Mouse (Mus musculus) MEL (cell line): ENCODE measurements around the gene Senp3. TPM values are rescaled to one million over a fixed set of nuclear protein-coding genes. Genes with fewer than 3 reads are reported as not detected.

Experiments
- DNase-seq: peaks from one replicate; pipeline ENCODE4 v3.0.0; 2011; ENCODE audit warnings: low read depth, low spot score
- H3K27ac ChIP-seq: 2 replicates; pipeline ENCODE4 v1.5.1; 2012; ENCODE audit warnings: low read depth, mild to moderate bottlenecking, control low read depth, low read length, moderate library complexity; ENCODE audit not compliant: control insufficient read depth
- H3K27me3 ChIP-seq, 2 experiments: fragments of 150-350 bp in 1 of 2; sonication (generic) in 1 of 2; 2 replicates each; pipeline ENCODE4 v1.6.1; 2012; ENCODE audit warnings: low read length in 2 of 2, mild to moderate bottlenecking in 2 of 2, improper control_type of control experiment in 1 of 2, moderate library complexity in 1 of 2; ENCODE audit not compliant: insufficient read depth in 2 of 2, control insufficient read depth in 1 of 2
- H3K36me3 ChIP-seq, 2 experiments: 2 replicates each; pipeline ENCODE4 v1.6.1; 2012 to 2014; ENCODE audit warnings: low read length in 2 of 2, improper control_type of control experiment in 1 of 2, inconsistent platforms in 1 of 2, mild to moderate bottlenecking in 1 of 2; ENCODE audit not compliant: insufficient read depth in 2 of 2, control insufficient read depth in 1 of 2
- H3K4me1 ChIP-seq, 2 experiments: fragments of 150-350 bp in 1 of 2; sonication (generic) in 1 of 2; 2 replicates each; pipeline ENCODE4 v1.6.1; 2012; ENCODE audit warnings: low read length in 2 of 2, improper control_type of control experiment in 1 of 2, mild to moderate bottlenecking in 1 of 2; ENCODE audit not compliant: insufficient read depth in 2 of 2, control insufficient read depth in 1 of 2
- H3K4me3 ChIP-seq, 2 experiments: fragments of 150-350 bp in 1 of 2; sonication (generic) in 1 of 2; 2 replicates each; pipeline ENCODE4 v1.5.1; 2012; ENCODE audit warnings: low read depth in 2 of 2, low read length in 2 of 2, mild to moderate bottlenecking in 2 of 2, moderate library complexity in 2 of 2, control low read depth in 1 of 2, improper control_type of control experiment in 1 of 2; ENCODE audit not compliant: control insufficient read depth in 1 of 2, insufficient read depth in 1 of 2
- H3K79me2 ChIP-seq: 2 replicates; pipeline ENCODE4 v1.6.1; 2012; ENCODE audit warnings: mild to moderate bottlenecking, low read length, moderate library complexity; ENCODE audit not compliant: control insufficient read depth, poor library complexity, insufficient read depth
- H3K9ac ChIP-seq: 2 replicates; pipeline ENCODE4 v1.6.1; 2012; ENCODE audit warnings: low read depth, mild to moderate bottlenecking, control low read depth, low read length, moderate library complexity; ENCODE audit not compliant: control insufficient read depth, poor library complexity, severe bottlenecking
- H3K9me3 ChIP-seq: fragments of 150-350 bp; sonication (generic); replicated peaks from 2 replicates; pipeline ENCODE4 v1.6.1; 2012; ENCODE audit warnings: mild to moderate bottlenecking, low read length, improper control_type of control experiment, moderate library complexity; ENCODE audit not compliant: insufficient read depth
- GABPA ChIP-seq: IDR thresholded peaks from 2 replicates; pipeline ENCODE4 v1.6.1; 2012; ENCODE audit warnings: low read depth, mild to moderate bottlenecking, inconsistent platforms, low read length, improper control_type of control experiment, moderate library complexity
- KAT2A ChIP-seq: conservative IDR thresholded peaks from 2 replicates; pipeline ENCODE4 v1.6.1; 2012; ENCODE audit warnings: low read depth, low read length, improper control_type of control experiment, inconsistent platforms
- MYC ChIP-seq: IDR thresholded peaks from 2 replicates; pipeline ENCODE4 v1.6.1; 2011; ENCODE audit warnings: low read depth, mild to moderate bottlenecking, low read length, improper control_type of control experiment, moderate library complexity
- NRF1 ChIP-seq: IDR thresholded peaks from 2 replicates; pipeline ENCODE4 v1.6.1; 2014; ENCODE audit warnings: low read depth, mild to moderate bottlenecking, inconsistent platforms, low read length, improper control_type of control experiment, moderate library complexity; ENCODE audit not compliant: poor library complexity, insufficient read depth, severe bottlenecking
- POLR2AphosphoS5 ChIP-seq: IDR thresholded peaks from 2 replicates; pipeline ENCODE4 v1.6.1; 2012; ENCODE audit warnings: low read depth, borderline replicate concordance, mild to moderate bottlenecking, inconsistent platforms, low read length, moderate library complexity, mixed read lengths
- RAD21 ChIP-seq: IDR thresholded peaks from 2 replicates; pipeline ENCODE4 v1.6.1; 2011; ENCODE audit warnings: mild to moderate bottlenecking, low read depth, low read length, improper control_type of control experiment
- SIN3A ChIP-seq: IDR thresholded peaks from 2 replicates; pipeline ENCODE4 v1.6.1; 2012; ENCODE audit warnings: low read length, improper control_type of control experiment, inconsistent platforms
- SMC3 ChIP-seq: IDR thresholded peaks from 2 replicates; pipeline ENCODE4 v1.6.1; 2011; ENCODE audit warnings: low read depth, low read length, improper control_type of control experiment
- TCF12 ChIP-seq: IDR thresholded peaks from 2 replicates; pipeline ENCODE4 v1.6.1; 2014; ENCODE audit warnings: low read depth, mild to moderate bottlenecking, inconsistent platforms, low read length, improper control_type of control experiment, moderate library complexity
- UBTF ChIP-seq: IDR thresholded peaks from 2 replicates; pipeline ENCODE4 v1.6.1; 2012; ENCODE audit warnings: low read depth, mild to moderate bottlenecking, inconsistent platforms, low read length, improper control_type of control experiment, moderate library complexity, borderline replicate concordance; ENCODE audit not compliant: insufficient read depth
- USF1 ChIP-seq: IDR thresholded peaks from 2 replicates; pipeline ENCODE4 v1.6.1; 2014; ENCODE audit warnings: low read depth, mild to moderate bottlenecking, inconsistent platforms, low read length, improper control_type of control experiment, moderate library complexity
- ZKSCAN1 ChIP-seq: IDR thresholded peaks from 2 replicates; pipeline ENCODE4 v1.6.1; 2012; ENCODE audit warnings: low read depth, mild to moderate bottlenecking, inconsistent platforms, low read length, improper control_type of control experiment, moderate library complexity
- ZMIZ1 ChIP-seq: IDR thresholded peaks from 2 replicates; pipeline ENCODE4 v1.6.1; 2012; ENCODE audit warnings: low read depth, mild to moderate bottlenecking, inconsistent platforms, low read length, improper control_type of control experiment, moderate library complexity
- polyA plus RNA-seq, 2 experiments: library from polyadenylated mRNA; stranded (reverse) in 1 of 2; unstranded in 1 of 2; fragments of >175 nt in 1 of 2; fragments of >200 nt in 1 of 2; gene quantifications; 2 replicates each; pipeline versions ENCODE4 v1.2.1 to v1.2.4; 2012; ENCODE audit warnings: low replicate concordance in 2 of 2, low read depth in 1 of 2; ENCODE audit not compliant: insufficient read length in 2 of 2, insufficient read depth in 1 of 2, missing spikeins in 1 of 2
- total RNA-seq: library from RNA; depleted of rRNA; stranded (reverse); fragments of 300-350 nt; gene quantifications from 2 replicates; pipeline ENCODE4 v1.2.3, GENCODE M21; 2012

The Senp3 gene
- total and polyA plus RNA-seq, 3 experiments = 147 to 890 (median 171) TPM

GRCm38 (mm10) chr11:69707873-69708381 lies 26.0 kb upstream of the Senp3 start:
- no peaks in the 10 kb centered on the region for H3K36me3 ChIP-seq
- no peaks in the 10 kb centered on the region for H3K4me1 ChIP-seq
- no peaks in the 10 kb centered on the region for H3K9me3 ChIP-seq
- TF ChIP-seq POLR2AphosphoS5 (no peak), TCF12 (no peak), USF1 (no peak), RAD21 (no peak), GABPA (no peak)
- DNase-seq = no peak
- no peaks in the 10 kb centered on the region for H3K79me2 ChIP-seq
- H3K27ac ChIP-seq = no peak overlapping the region
- H3K27me3 ChIP-seq = peaks cover 0 to 2% of the 10 kb centered on the region in 2 experiments; a peak in 1 of 4 replicates
- no peak overlapping the region for H3K9ac ChIP-seq
- H3K4me3 ChIP-seq = no peak overlapping the region

GRCm38 (mm10) chr11:69707480-69707847 lies 25.6 kb upstream of the Senp3 start:
- TF ChIP-seq SIN3A (no peak), ZMIZ1 (no peak), RAD21 (no peak), UBTF (no peak), ZKSCAN1 (no peak), MYC (no peak), USF1 (no peak), KAT2A (no peak)
- peaks cover 0 to 2% of the 10 kb centered on the region in 2 experiments; a peak in 1 of 4 replicates for H3K27me3 ChIP-seq
- no peaks in the 10 kb centered on the region for H3K79me2 ChIP-seq
- no peaks in the 10 kb centered on the region for H3K4me1 ChIP-seq
- DNase-seq = no peak
- no peak overlapping the region for H3K9ac ChIP-seq
- H3K27ac ChIP-seq = no peak overlapping the region
- no peak overlapping the region for H3K4me3 ChIP-seq
- H3K9me3 ChIP-seq = no peaks in the 10 kb centered on the region
- H3K36me3 ChIP-seq = no peaks in the 10 kb centered on the region

- H3K36me3 ChIP-seq = no peaks in the 10 kb centered on the region
- no peaks in the 10 kb centered on the region for H3K9me3 ChIP-seq
- no peaks in the 10 kb centered on the region for H3K4me1 ChIP-seq
- no peak overlapping the region for H3K9ac ChIP-seq
- peaks cover 0 to 2% of the 10 kb centered on the region in 2 experiments; a peak in 1 of 4 replicates for H3K27me3 ChIP-seq
- DNase-seq = no peak
- H3K27ac ChIP-seq = no peak overlapping the region
- no peak overlapping the region for H3K4me3 ChIP-seq
- TF ChIP-seq POLR2AphosphoS5 (no peak), NRF1 (no peak), SMC3 (no peak)
- no peaks in the 10 kb centered on the region for H3K79me2 ChIP-seq
Observed at GRCm38 (mm10) chr11:69706775-69707479, 25.0 kb upstream of the Senp3 start.
